Mouse (Mus musculus): ENCODE measurements around the gene Bbs12.

Gene Bbs12

DNA sequence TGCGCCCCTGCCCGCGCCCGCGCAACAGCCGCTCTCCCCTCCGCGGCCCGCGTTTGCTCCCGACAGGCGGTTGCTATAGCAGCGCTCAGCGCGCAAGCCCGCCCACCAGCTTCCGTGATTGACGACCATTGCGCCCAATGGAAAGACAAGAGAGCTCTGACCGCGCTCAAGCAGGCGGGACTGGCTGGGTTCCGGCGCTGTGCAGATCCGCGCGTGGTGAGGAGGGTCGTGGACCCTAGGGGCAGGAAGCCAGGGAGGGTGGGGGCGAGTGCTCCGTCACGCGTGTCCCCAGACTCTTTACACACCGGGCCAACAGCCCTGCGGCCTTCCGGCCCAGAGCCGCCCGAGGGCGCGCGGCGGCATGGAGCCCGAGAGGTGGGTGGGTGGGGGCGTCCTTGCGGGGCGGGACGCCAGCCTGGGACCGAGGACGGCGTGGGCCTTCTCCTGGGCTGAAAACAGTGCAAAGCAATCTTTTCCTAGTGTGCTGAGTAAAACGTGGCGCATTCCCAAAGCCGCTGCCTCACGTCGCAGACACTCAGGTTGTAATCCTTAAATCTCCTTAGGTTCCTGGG is at the start of gene Bbs12, which contains the start of gene Cetn4:
Gene Bbs12 (plus strand): TSS at position 185 of the 572 bp plus-strand sequence.
Gene Cetn4 (minus strand): TSS at position 339 of the 572 bp plus-strand sequence.
- DNase-seq (ENCODE audit: low spot score), result peak; percentile 94

DNA sequence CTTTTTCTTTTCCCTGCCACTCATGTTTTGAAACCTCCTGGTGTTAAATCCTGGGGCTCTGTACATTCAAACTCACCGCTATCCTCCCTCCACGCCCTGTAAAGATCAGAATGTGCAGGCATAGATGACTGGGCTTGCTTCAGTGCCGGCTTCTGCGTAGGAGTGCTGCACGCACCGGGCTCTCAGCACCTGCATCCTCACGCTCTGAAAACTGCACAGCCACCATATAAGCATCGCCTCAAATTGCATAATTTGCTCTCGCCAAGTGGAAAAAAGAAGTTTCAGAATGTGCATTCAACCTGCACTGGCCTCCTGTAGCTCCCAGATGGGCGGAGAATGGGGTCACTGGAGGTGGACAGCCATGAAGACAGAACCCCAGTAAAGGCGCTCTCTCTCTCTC is 44.0 kb upstream of the Bbs12 start:
- DNase-seq (ENCODE audit: low spot score), result no peak

DNA sequence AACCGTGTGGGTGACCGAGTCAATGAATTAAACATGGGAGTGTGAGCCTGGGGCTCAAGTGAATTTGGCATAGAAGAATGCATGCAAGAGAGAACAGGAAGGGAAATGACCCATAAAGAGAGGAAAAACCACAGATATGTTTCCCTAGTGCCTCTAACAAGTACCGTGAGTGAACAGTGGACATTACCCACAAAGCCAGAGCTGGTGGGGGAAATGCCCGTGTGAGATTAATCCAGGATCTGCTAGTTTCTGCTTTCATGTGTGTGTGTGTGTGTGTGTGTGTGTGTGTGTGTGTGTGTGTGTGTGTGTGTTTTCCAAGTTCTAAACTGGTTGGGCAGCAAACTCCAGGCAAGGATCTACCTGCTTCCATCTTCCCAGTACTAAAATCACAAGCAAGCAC is 42.4 kb upstream of the Bbs12 start:
- no peak for DNase-seq (ENCODE audit: low spot score)

DNA sequence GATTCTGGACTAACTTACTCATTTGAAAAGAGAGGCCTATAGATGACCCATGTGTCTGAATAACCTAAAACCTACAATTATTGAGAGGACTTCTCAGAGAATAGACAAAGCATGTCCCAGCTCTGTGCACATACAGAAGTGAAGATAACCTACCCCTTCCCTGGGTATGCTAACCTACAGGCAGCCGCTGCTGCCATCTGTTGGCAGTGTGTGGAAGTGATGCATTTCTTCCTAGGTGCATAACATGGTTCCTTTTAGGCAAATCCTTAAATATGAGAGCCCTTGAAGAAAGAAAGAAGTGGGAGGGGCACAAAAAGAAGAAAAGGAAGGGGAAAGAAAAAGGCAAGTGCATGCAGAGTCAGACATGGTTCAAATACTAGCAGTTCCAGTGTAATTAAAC is 41.1 kb upstream of the Bbs12 start:
- no peak for DNase-seq (ENCODE audit: low spot score)

DNA sequence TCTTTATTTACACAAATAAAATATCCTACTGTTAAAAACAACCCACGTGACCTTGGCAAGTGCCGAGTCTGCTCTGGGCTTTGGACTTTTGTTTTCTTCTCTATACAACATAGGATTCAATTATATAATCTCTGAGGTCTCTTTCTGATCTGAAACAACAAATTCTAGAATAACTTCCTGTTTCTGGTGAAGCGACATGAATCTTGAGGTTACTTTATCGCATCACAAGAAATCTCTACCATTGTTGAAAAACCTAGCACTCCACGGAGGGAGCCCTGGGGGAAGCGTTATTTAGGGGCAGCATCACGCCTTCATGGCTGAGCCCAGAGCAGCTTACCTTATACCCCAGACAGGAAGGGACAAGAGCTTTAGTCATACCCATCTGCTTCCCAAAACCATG is 39.3 kb upstream of the Bbs12 start:
- no peak for DNase-seq (ENCODE audit: low spot score)

DNA sequence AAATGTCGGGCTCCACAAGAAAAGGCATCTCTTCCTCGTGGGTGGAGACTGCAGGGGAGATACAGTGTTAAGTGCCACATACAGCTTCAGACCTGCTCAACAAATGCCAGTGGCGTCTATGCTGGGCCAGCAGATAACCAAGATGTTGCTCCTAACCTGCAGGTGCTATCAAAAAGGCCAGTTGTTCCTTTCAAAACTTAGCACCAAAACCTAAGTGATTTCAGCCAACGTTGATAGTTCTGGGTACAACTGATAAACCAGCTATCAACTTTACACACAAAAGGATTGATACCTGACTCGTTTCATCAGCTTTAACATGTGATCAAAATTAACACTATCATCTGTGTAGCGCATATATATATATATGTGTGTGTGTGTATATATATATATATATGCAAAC is 37.7 kb upstream of the Bbs12 start:
- DNase-seq (ENCODE audit: low spot score), result no peak

DNA sequence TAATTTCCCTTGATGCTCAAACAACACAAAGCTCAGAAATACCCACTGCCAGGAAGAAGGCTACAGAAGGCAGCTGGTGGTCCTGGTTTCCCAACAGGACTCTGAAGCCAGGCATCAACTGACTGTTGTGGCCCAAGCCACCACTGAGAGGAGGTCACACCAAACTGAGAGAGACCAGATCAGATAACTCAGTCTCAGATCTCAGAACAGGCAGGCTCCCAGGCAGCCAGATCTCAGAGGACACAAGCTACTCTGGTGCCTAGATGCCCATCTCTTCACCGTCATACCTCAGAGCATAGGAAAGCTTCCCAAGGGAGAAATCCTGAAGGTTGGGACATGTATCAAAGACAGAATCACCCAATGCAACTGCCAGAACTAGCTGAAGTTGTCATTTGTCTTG is 32.1 kb upstream of the Bbs12 start:
- no peak for DNase-seq (ENCODE audit: low spot score)

DNA sequence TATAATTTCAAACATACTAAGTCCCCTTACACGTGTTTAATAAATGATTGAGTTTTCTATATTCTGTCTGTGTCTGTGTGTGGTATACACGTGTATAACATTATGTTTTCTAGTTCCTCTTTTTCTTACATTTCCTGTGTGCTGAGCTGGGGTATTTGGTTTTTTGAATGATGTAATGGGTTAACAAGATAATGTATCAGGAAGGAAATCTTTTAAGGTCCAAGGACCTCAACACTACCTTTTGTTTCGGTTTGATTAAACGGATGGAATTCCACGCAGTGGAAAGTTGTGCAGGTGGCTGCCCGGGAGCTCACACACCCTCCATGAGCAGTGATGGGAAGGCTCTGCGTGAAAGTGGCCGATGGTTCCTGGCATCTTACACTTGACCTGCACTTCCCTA is 31.5 kb upstream of the Bbs12 start:
- no peak for DNase-seq (ENCODE audit: low spot score)

DNA sequence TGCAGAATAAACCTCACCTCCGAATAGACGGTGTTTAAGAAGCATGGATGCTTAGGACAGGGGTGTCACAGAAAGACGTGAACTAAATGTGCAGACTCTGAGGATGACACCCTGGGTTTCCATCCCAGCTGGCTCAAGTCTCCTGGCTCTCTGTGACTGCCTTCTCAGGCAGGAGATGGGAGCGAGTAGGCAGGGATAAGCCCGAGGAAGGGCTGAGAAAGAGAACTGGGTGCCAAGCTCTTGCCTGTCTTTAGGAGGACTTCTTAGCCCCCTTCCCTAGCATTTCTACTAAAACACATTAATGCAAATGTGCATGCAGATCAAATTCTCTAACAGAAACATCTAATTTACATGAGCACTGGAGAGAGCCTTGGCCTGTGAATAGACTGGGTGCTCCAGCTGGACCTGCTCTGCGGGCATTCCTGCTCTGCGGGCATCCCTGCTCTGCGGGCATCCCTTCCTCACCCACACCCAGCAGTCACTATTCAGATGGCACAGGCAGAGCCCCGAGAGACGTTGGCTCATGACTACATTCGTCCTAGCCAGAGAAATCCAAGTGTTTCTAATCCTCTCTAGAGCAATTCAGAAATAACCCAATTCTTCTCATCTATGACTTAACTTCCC is 29.9 kb upstream of the Bbs12 start:
- DNase-seq (ENCODE audit: low spot score), result no peak

DNA sequence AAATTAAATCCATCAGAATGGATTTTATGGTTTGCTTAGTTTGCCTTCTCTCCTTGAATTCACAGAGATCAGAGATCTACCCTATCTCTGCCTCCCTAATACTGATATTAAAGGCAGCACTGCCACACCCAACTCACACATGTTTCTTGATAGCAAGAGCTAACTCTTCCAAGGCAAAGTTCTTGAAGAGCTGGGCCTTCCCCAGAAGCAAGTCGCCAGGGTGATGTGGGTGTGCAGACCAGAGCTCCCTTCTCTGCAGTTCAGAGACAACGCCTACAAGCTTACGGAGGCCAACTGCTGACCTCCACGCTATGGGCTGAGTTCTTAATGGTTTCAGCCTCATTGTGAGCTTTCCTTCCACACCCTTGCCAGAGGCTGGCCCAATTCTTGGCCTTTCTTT is 29.1 kb upstream of the Bbs12 start:
- DNase-seq (ENCODE audit: low spot score), result no peak

DNA sequence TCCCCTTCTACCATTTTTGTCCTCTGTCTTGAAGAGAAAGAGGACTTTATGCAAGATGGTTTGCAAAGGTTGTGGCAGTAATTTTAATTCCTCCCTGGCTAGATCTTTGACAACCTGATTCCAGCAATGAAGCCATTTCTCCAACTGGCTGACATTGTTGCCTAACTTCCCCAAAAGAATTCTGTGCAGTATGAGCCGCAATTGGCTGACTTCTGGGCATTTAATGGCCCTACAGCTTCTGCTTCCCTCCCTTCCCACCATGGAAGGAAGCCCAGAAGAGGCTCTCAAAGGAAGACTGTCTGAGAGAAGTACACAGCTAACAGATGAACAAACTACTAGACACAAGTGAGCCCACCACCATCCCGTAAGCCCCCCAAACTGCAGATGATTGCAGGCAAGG is 23.1 kb upstream of the Bbs12 start:
- no peak for DNase-seq (ENCODE audit: low spot score)

DNA sequence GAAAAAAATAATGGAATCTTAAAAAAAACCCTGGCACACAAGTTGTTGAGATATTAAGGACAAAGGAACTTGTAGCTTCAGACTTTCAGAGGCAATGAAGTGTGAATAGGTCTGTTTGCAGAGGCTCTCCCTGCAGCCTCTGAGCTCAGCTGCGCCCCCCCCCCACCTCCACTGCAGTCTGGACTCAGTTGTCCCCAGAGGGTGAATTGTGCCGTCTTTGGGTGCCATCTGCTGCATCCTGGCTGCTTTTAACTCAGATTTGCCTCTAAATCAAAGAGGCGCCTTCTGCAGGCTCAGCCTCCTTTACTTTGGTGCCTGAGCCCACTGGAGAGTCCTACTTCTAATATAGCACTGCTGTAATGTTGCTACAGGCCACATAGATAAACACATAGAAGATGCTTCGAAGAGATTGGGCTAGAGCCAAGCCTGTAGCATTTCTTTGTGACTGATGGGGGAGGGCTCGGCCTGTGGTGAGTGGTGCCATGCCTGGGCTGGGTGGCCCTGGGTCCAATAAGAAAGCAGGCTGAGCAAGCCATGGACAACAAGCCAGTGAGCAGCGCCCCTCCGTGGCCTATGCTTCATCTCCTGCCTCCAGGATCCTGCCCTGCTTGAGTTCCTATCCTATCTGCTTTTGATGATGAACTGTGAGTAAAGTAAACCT is 21.3 kb upstream of the Bbs12 start:
- DNase-seq (ENCODE audit: low spot score), result no peak

DNA sequence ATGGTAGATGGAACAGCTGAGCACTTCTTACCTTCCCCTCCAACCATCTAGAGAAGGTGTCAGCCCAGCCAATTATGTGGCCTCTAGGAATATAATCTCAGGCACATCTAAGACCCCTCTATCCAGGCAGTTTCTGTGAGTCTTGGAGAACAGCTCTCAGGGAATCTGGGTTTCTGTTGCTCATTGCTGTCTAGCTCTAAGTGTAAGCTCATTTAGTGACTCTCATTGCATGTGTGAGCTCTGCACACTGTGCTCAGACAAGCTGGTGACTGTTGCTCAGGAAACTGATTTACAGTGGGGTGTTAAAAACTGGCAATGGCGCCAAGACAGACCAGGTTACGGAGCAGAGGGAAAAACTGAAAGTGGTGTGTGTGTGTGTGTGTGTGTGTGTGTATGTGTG is 20.4 kb upstream of the Bbs12 start:
- DNase-seq (ENCODE audit: low spot score), result no peak

DNA sequence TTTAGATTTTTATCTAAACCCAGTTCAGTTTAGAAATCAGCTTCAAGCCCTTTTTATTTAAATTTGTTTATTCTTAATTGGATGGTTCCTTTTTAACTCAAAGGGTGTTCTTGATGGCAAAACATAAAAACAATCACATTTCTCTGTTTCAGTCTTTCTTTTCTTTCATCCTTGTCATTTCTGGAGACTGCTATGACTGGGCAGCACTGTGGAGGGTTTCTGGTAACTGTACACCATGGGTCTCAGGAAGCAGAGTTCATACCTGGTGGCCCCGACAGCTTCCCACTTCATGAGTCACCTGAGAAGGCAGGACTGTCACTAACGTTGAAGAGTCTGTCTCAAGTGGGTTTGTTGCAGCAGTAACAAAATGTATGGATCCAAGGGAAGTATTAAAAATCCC is 19.7 kb upstream of the Bbs12 start:
- no peak for DNase-seq (ENCODE audit: low spot score)

DNA sequence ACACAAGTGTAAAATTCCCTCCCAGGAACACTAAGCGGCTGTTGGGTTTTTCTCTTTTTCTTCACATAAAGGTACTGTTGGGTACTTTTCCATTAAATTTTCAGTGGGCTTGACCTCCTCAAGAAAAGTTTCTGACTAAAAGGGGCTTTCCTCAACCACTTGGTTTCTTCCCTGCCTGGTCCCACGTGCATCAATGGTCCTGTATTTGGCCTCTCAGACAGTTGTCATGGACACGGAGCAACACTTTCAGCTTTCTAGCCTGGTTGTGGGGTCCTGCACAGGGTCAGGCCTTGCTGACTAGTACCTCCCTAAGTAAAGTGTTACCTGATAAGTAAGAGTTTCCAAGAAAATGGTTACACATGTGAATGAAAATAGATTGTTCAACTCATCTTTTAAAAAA is 12.9 kb upstream of the Bbs12 start:
- no peak for DNase-seq (ENCODE audit: low spot score)

DNA sequence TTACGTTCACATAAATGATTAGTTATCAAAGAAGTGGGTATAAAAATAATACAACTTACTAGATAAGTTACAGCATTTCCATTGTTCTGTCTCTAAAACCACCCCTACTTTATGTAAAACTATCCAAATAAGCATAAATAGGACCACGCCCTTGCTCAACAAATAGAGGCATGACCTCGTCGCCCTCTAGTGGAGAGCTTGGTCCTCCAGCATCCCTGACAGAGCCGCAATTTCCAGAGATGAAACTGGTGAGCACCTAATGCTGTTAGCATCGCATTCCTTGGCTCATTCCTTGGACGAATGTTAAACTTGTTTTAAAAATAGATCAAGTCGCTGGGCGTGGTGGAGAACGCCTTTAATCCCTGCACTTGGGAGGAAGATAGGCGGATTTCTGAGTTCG is 9.7 kb upstream of the Bbs12 start:
- DNase-seq (ENCODE audit: low spot score), result peak; percentile 15

DNA sequence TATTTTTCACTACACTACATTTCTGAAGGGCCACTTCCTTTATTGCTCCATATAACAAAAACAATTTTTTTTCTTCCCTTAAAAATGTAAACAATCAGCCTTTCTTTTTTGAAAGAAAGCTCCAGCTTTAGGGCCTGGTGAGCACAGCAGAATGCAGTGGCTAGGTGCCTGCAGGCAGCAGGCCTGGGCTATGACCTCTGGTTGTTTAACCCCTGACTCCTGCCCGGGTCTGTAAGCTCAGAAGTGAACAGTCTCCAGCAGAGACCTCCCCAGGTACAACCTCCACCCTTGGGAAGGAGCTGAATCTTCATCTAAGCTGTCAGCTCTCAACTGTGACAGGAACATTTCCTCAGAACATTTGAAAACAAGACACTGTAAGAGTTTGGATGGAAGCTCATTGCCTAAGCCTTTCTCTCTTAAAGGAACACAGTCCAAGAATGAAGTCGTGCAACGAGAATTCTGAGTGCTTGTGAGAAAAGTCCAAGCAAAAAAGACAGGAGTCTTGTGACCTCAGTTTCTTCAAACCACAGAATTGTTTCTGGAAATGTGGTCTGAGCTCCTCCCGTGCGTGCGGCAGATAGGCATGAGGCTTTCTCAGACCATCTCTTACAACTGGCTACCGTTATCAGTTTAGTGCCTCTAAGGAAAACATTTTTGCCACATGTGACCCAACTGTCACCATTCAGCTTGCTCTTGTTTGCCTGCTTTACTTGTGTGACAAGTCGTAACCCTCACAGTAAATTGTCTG is 8.8 kb upstream of the Bbs12 start:
- no peak for DNase-seq (ENCODE audit: low spot score)

DNA sequence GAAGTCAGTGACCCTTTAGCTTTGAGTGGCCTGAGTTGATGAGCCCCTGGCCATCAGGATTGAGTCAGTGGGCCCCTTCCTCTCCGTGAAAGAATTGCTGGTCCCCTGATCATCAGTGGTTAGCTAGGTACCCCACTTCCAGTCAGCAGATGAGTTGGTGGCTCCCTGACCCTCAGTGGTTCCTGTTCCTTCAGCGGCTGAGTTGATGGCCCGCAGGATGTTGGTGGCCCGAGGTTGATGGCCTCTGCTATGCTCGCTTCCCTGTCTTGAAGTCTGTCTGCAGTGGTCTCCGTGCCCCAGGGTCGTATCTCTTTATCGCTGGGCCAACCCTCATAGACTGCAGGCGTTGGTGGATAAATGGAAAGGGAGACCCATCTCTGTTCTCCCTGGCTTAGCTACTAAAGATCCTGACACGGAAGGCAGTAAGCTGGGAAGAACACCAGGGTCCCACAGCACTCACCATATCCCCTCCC is 421 bp upstream of the Bbs12 start:
- DNase-seq (ENCODE audit: low spot score), result no peak

DNA sequence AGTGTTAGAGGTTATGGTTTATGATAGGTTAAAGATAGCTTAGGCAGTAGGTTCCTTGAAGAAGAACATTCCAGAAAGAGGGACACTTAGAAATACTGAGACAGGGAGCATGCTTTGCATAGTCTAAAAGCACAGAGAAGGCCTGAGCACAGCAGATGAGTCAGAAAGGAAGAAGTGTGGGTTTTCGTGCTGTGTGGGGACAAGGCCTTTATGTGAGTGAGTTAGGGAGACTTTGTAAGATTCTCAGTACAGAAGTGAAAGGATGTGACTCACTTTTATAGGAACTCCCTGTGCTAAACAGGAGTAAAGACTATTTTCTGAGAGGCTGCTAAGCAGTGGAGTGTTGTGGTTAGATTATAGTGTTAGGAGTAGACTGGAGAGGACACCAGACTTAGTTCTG is 1.0 kb downstream of the Bbs12 start:
- DNase-seq (ENCODE audit: low spot score), result no peak

DNA sequence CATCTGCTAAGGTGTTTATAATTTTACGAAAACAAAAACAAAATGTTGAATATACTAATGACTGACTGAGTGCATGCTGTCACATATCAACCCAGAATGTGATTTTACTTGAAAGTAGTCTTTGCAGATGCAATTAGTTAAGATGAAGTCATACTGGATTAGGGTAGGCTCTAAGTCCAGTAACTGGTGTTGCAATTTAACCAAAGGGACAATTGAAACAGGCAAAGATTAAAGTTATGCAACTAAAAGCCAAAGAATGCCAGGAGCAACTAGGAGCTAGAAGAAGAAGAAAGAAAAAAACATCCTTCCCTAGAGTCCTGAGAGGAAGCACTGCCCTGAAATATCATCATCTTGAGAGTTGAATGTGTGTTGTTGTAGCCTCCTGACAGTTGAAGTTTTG is 3.9 kb downstream of the Bbs12 start:
- no peak for DNase-seq (ENCODE audit: low spot score)

DNA sequence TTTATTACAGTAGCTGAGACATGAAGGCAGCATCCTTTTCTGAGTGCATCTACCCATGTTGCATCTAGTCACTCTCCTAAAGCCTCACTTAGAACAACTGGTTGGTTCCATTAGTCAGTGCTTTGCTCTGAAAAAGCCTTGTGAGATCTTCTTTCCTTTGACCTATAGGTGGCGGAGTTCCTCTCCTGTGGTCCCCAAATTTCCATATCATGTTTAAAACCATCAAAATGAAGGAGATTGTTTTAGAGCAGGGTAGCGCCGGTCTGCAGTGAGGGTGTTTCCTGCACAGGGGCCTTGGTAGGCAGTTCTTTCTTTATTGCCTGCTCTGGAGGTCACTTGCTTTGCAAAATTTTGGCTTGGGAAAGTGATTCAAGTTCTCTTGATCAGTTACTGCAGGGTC is 12.0 kb downstream of the Bbs12 start:
- no peak for DNase-seq (ENCODE audit: low spot score)

DNA sequence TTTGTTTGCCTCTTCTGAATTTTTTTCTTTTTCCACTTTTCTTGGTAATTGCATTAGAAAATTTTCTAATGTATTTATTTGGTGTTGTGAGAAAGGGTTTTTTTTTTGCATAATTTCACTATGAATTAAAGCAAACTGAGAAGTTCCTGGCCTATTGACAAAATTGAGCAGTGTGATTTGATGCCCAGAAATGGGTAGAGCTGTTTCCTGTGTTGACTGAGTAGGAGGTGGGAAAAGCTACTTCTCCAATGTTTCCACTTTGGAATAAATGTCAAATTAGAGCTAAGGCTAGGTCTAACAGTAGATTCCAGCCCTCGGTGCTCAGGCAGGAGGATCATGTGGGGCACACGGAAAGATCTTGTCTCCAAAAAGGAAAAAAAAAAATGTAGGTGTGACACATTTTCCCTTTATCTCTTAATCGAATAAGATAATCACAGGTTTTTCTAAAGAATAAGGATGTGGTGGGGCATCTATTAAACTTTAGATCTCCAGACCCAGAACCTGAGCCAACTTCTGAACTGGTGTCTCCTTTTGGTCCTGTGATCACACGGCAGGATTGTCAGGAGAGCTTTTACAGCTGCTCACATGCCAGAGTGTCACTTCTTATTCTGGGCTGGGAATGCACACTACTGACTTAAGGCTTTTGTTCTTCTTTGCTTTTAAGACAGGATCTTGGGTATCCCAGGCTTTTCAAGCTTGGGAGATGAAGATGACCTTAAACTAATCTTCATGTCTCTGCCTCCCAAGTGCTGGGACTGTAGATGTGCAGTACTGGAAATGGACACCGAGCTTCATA is 13.2 kb downstream of the Bbs12 start:
- DNase-seq (ENCODE audit: low spot score), result no peak

Data from yolk sac, embryonic 10.5 days (tissue).